Mouse (Mus musculus): ENCODE measurements at regions not wholly inside any gene's neighbourhood (a gene's known extent, or its start where the extent isn't known, plus 50 kb on each side); places are given as distances from the start of the nearest gene placed in this dataset.

DNA sequence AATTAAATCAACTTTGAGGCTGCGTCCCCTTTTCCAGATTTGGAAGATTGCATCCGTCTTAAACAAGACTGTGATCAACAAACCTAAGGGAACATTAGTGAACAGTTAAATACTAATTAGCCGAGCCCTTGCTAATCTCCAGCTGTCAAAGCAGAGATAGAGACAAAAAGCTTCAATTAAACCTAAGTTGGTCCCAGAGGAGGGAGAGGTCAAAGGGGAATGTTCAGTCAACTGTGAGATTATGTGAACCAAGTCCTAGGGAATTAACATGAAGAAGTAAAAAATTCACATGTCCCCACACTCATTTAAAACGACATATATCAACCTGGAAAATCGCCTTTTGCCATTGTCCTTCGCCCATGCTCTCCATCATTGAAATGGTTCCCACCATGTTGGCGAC lies 59.7 kb upstream of the Tbx20 start:
- DNase-seq (ENCODE audit: low read depth) = peak; percentile 16
- no peak for TF ChIP-seq POLR2A (IDR thresholded peaks at IDR 0.05; ENCODE audit: borderline replicate concordance, extremely low read depth, insufficient read depth, insufficient read length, poor library complexity, severe bottlenecking)
- TF ChIP-seq CTCF (IDR thresholded peaks at IDR 0.05; ENCODE audit: borderline replicate concordance, extremely low read depth, insufficient read depth, insufficient read length) = no peak

DNA sequence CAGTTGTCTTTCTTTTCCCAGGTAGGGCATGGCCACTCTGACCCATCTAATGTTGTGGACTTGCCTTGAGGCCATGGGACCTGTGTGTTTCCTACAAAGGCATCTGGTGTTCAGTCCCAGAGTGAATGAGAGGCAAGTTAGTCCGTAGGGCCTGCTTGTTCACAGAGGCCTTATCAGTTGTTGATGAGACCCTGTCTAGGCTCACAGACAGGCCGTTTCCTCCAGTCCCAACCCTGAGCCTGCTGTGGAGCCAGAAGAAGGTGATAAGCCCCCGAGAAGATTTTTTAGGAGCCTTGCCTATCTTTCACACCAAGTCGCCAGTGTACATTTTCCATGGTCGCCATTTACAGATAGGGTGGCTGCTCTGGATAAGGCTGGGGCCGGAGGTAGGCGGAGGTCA lies 74.1 kb upstream of the Tbx20 start:
- no peak for DNase-seq (ENCODE audit: low read depth)
- no peak for TF ChIP-seq CTCF (IDR thresholded peaks at IDR 0.05; ENCODE audit: borderline replicate concordance, extremely low read depth, insufficient read depth, insufficient read length)
- TF ChIP-seq POLR2A (IDR thresholded peaks at IDR 0.05; ENCODE audit: borderline replicate concordance, extremely low read depth, insufficient read depth, insufficient read length, poor library complexity, severe bottlenecking) = no peak

- no peak for DNase-seq (ENCODE audit: low read depth)
- no peak for TF ChIP-seq CTCF (IDR thresholded peaks at IDR 0.05; ENCODE audit: borderline replicate concordance, extremely low read depth, insufficient read depth, insufficient read length)
- TF ChIP-seq POLR2A (IDR thresholded peaks at IDR 0.05; ENCODE audit: borderline replicate concordance, extremely low read depth, insufficient read depth, insufficient read length, poor library complexity, severe bottlenecking) = no peak
Measured at GRCm38 (mm10) chr9:24859459-24859858, 85.4 kb upstream of the Tbx20 start.

GRCm38 (mm10) chr9:24866390-24867173 lies 92.5 kb upstream of the Tbx20 start:
- TF ChIP-seq POLR2A (IDR thresholded peaks at IDR 0.05; ENCODE audit: borderline replicate concordance, extremely low read depth, insufficient read depth, insufficient read length, poor library complexity, severe bottlenecking) (no peak), CTCF (IDR thresholded peaks at IDR 0.05; ENCODE audit: borderline replicate concordance, extremely low read depth, insufficient read depth, insufficient read length) (no peak)

DNA sequence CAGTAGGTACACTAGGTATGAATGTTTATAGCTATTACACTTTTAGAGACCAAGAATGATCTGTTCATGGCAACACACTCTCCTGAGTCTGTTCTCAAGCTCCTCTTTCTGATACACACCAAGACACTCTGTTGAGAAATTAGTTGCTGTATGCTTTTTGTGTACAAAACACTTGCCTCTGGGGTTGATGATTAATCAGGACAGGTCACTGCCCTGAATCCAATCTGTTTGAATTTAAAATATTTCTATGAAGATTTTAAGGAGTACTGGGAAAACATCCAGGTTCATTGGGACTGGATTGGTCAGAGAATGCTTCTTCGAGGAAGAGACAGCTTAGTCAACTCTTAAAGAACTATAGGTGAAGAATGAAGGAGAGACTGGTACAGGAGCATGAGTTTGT lies 94.6 kb upstream of the Tbx20 start:
- no peak for DNase-seq (ENCODE audit: low read depth)
- TF ChIP-seq CTCF (IDR thresholded peaks at IDR 0.05; ENCODE audit: borderline replicate concordance, extremely low read depth, insufficient read depth, insufficient read length) = no peak
- no peak for TF ChIP-seq POLR2A (IDR thresholded peaks at IDR 0.05; ENCODE audit: borderline replicate concordance, extremely low read depth, insufficient read depth, insufficient read length, poor library complexity, severe bottlenecking)

More at GRCm38 (mm10) chr9:24866390-24867173, 92.5 kb upstream of the Tbx20 start:
- DNase-seq (ENCODE audit: low read depth) = no peak

- TF ChIP-seq POLR2A (IDR thresholded peaks at IDR 0.05; ENCODE audit: borderline replicate concordance, extremely low read depth, insufficient read depth, insufficient read length, poor library complexity, severe bottlenecking) = no peak
- no peak for TF ChIP-seq CTCF (IDR thresholded peaks at IDR 0.05; ENCODE audit: borderline replicate concordance, extremely low read depth, insufficient read depth, insufficient read length)
- DNase-seq (ENCODE audit: low read depth) = no peak
Measured at GRCm38 (mm10) chr9:24874434-24875143, 100.5 kb upstream of the Tbx20 start.

- DNase-seq (ENCODE audit: low read depth) = peak; percentile 58
- TF ChIP-seq CTCF (IDR thresholded peaks at IDR 0.05; ENCODE audit: borderline replicate concordance, extremely low read depth, insufficient read depth, insufficient read length) (no peak), POLR2A (IDR thresholded peaks at IDR 0.05; ENCODE audit: borderline replicate concordance, extremely low read depth, insufficient read depth, insufficient read length, poor library complexity, severe bottlenecking) (no peak)
Measured at GRCm38 (mm10) chr9:24878384-24879174, 104.5 kb upstream of the Tbx20 start.

GRCm38 (mm10) chr9:24879662-24880061 lies 105.6 kb upstream of the Tbx20 start:
- DNase-seq (ENCODE audit: low read depth) = no peak
- TF ChIP-seq CTCF (IDR thresholded peaks at IDR 0.05; ENCODE audit: borderline replicate concordance, extremely low read depth, insufficient read depth, insufficient read length) (no peak), POLR2A (IDR thresholded peaks at IDR 0.05; ENCODE audit: borderline replicate concordance, extremely low read depth, insufficient read depth, insufficient read length, poor library complexity, severe bottlenecking) (no peak)

GRCm38 (mm10) chr9:24884011-24884410 lies 109.9 kb upstream of the Tbx20 start:
- DNase-seq (ENCODE audit: low read depth) = peak; percentile 61
- no peak for TF ChIP-seq POLR2A (IDR thresholded peaks at IDR 0.05; ENCODE audit: borderline replicate concordance, extremely low read depth, insufficient read depth, insufficient read length, poor library complexity, severe bottlenecking)
- no peak for TF ChIP-seq CTCF (IDR thresholded peaks at IDR 0.05; ENCODE audit: borderline replicate concordance, extremely low read depth, insufficient read depth, insufficient read length)

GRCm38 (mm10) chr9:24888282-24888681 lies 114.2 kb upstream of the Tbx20 start:
- TF ChIP-seq CTCF (IDR thresholded peaks at IDR 0.05; ENCODE audit: borderline replicate concordance, extremely low read depth, insufficient read depth, insufficient read length) (no peak), POLR2A (IDR thresholded peaks at IDR 0.05; ENCODE audit: borderline replicate concordance, extremely low read depth, insufficient read depth, insufficient read length, poor library complexity, severe bottlenecking) (no peak)
- DNase-seq (ENCODE audit: low read depth) = no peak
